Mouse (Mus musculus): ENCODE measurements at regions not wholly inside any gene's neighbourhood (a gene's known extent, or its start where the extent isn't known, plus 50 kb on each side); places are given as distances from the start of the nearest gene placed in this dataset.
A peak's percentile ranks its signal among the peaks of the same experiment; 100 is the strongest.

GRCm38 (mm10) chr14:67181586-67181985, 1172.6 kb upstream of the Gulo start:
- ATAC-seq (ENCODE audit: low TSS enrichment) = no peak

GRCm38 (mm10) chr14:67179549-67179948, 1170.5 kb upstream of the Gulo start:
- ATAC-seq (ENCODE audit: low TSS enrichment) = peak; percentile 55; the same call in 1 of the 2 replicates

DNA sequence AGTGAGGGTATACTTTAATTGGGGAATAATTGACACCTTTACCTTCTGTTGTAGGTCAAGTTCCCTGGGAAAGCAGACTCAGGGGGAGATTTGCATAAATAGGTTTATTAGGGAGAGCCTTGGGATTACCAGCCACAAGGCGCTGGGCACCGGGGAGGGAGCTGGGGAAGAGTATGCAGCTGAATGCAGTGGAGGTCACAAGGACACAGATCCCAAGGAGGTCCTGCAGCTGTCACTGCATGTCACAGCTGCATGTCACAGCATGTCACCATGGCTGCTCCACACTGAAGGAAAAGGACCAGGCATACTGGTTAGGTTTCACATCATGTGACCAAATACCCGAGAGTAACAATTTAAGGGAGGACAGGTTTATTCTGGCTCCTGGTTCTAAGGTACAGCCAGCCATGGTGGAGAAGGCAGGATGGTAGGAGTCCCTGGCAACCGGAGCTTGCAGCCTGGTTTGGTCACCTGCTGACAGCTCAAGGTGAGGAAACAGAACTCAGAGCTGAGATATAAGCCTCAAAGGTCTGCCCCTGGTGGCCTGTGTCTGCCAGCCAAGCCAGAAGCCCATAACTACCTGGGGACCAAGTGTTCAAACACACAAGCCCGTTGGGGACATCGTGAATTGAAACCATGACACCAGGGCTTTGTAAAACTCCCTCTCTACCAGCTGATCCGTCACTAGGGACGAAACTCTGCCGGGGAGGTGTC, 1169.5 kb upstream of the Gulo start:
- ATAC-seq (ENCODE audit: low TSS enrichment) = no peak

- ATAC-seq (ENCODE audit: low TSS enrichment) = no peak
These were observed 1167.7 kb upstream of the Gulo start for GRCm38 (mm10) chr14:67176672-67177071.

DNA sequence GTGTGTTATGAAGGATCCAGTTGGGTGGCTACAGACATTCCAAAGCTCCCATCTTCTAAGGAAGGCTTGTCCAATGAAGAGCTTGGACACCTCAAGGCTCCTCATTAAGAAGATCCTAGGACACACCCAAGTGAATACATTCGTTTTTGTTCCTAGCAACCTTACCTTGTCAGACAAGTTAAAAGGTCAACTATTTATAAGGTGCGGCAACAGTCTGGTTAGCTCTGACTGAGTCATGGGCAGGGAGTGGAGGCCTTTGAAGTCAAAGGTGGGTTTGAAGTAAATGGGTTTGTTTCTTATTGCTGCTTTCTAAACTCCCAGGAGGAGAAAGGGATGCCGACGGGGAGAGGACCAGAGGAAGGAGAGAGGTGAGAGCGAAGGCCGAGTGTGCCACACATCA, 1167.1 kb upstream of the Gulo start:
- ATAC-seq (ENCODE audit: low TSS enrichment) = no peak

GRCm38 (mm10) chr14:67174929-67175328, 1165.9 kb upstream of the Gulo start:
- ATAC-seq (ENCODE audit: low TSS enrichment) = peak; percentile 82; the same call in 1 of the 2 replicates

DNA sequence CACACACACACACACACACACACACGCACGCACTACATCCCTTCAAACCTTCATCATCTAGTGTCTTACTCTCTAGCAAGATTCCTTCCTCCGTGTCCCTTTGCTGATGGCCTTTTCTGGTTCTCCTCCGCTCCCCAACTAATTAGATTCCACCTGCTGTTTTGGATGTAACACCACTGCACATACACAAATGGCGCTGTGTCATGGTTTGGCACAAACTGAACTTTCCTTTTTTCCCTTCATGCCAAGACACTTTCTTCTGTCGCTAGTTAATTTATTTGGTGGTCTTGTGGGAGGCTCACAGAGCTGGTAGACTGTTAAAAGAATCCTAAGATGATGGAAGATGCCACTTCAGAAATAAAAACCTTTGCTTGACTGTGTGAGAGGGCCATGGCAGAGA, 1161.8 kb upstream of the Gulo start:
- ATAC-seq (ENCODE audit: low TSS enrichment) = no peak

- no peak for ATAC-seq (ENCODE audit: low TSS enrichment)
These were observed 1161.2 kb upstream of the Gulo start for GRCm38 (mm10) chr14:67170248-67170647.

- no peak for ATAC-seq (ENCODE audit: low TSS enrichment)
These were observed 1160.2 kb upstream of the Gulo start for GRCm38 (mm10) chr14:67169201-67169600.

DNA sequence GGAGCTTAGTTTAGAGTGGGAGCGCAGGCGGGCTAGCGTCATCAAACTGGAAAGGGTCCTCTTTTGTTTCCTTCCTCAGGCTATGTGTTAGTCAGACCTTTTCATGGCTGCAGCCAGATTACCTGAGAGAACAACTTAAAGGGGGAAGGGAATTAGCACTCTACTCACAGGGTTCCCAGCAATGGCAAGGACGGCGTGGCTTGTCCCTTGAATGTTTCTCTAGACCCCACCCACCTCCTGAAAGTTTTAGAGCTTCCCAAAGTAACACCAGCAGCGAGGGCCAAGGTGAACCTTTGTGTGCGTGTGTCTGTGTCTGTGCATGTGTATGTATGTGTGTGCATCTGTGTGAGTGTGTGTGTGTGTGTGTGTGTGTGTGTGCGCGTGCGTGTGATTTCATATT, 1151.0 kb upstream of the Gulo start:
- no peak for ATAC-seq (ENCODE audit: low TSS enrichment)

- ATAC-seq (ENCODE audit: low TSS enrichment) = no peak
These were observed 1149.9 kb upstream of the Gulo start for GRCm38 (mm10) chr14:67158867-67159266.

- ATAC-seq (ENCODE audit: low TSS enrichment) = peak; percentile 91
These were observed 1147.4 kb upstream of the Gulo start for GRCm38 (mm10) chr14:67156366-67156765.

GRCm38 (mm10) chr14:67153621-67154020, 1144.6 kb upstream of the Gulo start:
- no peak for ATAC-seq (ENCODE audit: low TSS enrichment)

GRCm38 (mm10) chr14:67149961-67150471, 1141.0 kb upstream of the Gulo start:
- no peak for ATAC-seq (ENCODE audit: low TSS enrichment)

DNA sequence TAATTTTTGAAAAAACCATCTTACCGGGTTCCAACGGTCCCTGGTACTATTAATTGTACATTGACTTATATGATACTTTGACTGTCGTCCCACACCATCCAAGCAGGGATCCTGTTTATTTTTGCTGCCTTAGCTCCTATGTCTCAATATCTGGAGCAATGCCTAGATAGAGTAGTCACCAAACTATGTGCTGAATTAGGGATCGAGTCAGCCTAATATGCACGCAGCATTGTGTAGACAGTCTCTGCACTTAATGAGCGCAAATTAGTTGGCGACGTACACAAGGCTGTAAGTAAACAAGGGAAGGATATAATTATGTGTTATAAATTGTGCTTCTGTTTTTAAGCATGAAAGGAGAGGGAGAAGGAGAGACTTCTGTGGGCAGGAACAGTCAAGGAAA, 1140.1 kb upstream of the Gulo start:
- no peak for ATAC-seq (ENCODE audit: low TSS enrichment)

- ATAC-seq (ENCODE audit: low TSS enrichment) = peak; percentile 17; the same call in 1 of the 2 replicates
These were observed 1137.6 kb upstream of the Gulo start for GRCm38 (mm10) chr14:67146602-67147001.

DNA sequence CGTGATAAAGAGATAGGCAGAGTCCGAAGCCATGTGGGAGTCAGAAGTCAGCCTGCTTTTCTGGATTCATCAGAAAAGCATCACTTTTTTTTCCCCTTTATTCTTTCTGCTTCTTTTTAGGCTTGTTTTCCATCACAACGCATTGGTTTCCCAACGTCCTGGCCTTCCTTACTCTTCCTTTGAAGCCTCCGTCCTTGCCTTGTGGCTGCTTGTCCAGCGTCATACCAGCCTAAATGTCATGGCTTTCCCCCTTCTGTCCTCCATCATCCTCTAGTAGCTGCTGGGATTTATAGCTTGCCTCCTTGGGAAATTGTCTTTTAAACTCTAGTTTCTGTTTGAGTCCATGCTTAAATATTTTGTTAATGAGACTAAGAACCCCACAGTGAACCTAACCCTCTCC, 1136.0 kb upstream of the Gulo start:
- no peak for ATAC-seq (ENCODE audit: low TSS enrichment)

- ATAC-seq (ENCODE audit: low TSS enrichment) = no peak
These were observed 1135.5 kb upstream of the Gulo start for GRCm38 (mm10) chr14:67144461-67144985.

DNA sequence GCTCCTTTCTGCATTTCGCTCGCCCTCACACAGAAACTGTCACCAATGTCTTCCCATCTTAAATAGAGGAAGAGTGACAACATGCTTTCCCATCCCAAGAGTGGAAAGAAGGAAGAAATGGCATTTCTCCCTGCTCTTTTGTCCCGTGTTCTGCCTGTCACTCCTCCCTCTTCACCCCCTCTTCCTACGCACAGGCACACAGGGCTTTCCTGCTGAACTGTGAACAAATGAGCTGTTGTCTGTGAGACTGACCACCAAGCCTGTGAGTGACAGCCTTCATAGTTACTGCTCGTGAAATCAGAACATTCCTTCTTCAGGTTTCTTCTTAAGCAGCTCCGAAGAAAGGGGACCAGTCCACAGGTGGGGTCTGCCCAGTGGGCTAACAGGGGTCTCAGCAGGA, 1134.8 kb upstream of the Gulo start:
- no peak for ATAC-seq (ENCODE audit: low TSS enrichment)

- peak; percentile 38; the same call in 1 of the 2 replicates for ATAC-seq (ENCODE audit: low TSS enrichment)
These were observed 1133.7 kb upstream of the Gulo start for GRCm38 (mm10) chr14:67142556-67143250.

DNA sequence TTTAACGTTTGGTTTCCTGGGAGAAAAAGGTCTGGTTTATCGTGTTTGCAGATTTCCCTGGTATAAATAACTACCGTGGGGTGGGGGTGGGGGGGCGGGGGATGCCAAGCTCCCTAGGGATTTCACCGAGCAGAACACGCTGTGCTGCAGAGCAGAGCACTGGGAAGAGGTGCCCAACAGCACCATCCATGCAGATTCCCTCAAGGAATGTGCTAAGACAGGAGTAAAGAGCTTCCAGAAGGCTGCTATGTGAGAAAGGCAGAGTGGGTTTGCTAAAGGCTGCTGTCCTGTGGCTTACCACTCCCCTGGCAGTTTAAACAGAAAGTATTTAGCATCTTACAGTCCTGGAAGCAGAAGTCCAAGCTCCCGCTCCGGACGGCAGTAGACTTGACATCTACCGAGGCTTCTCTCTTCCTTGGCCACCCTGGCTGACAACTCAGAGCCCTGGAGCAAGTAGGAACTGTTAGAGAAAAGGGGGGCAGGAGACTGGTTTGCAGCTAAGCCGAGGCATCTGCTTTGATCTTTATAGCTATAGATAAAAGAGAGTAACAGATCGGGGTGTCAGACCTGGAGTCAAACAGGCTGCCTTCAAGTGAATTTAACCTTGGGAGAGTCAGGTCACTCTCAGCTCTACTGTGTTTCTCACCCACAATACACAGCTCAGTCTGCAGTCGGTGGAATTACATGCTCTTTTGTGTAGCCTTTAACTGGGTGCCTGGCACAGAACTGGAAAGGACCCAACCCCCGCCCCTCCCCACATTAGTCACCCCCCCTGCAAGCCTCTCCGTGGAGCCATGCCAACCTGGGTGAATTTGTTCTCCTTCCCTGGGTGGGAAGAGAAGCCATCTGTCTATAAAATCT, 1132.8 kb upstream of the Gulo start:
- peak; percentile 71 for ATAC-seq (ENCODE audit: low TSS enrichment)

DNA sequence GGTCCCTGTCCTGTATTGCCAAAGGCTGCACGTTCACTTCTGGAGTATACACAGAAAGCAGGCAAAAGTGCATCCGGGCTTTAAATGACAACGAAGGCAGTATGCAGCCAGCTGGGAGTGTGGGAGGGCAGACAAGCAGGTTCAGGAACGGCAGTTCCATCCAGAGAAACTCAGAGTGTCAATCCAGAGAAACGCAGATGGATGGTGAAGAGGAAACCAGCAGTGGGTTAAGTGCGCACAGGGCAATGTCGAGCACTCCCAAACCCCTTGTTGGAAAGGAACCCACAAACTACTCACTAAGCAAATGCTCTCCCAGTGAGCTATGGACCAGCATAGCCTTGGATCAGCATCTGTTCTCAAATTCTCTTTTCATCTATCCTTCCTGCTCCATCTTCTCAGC, 1132.1 kb upstream of the Gulo start:
- ATAC-seq (ENCODE audit: low TSS enrichment) = peak; percentile 42
